ENCODE assay signal across 19 mouse cellular contexts in genomic region chr12:59207000-59207390, GRCm38 (mm10). TPM values are rescaled to one million over a fixed set of nuclear protein-coding genes. Genes with fewer than 3 reads are reported as not detected.
DNase-seq lines count a peak whose midpoint lies in the region; ATAC-seq lines count a peak whose summit lies in the region.
"Had no signal": no experiment of that assay in that cellular context is flagged by ENCODE, and none has a peak within 500 bp of the region (broad histone marks: within the 10 kb centered on the region; RNA-seq: fewer than 3 reads in every experiment).

No protein-coding gene starts in this region.

- no peak overlapping the region for H3K4me2 ChIP-seq in forebrain, embryonic 15.5 days (replicated peaks)
- H3K4me2 ChIP-seq: limb, embryonic 15.5 days; midbrain, embryonic 11.5 days had no signal

- H3K27me3 ChIP-seq in forebrain, embryonic 15.5 days: no peaks in the 10 kb centered on the region
- H3K27me3 ChIP-seq: limb, embryonic 15.5 days had no signal

- peak; percentile 15 for DNase-seq in heart, adult 11 months
- no peak for DNase-seq in heart, adult 8-10 months (ENCODE audit: low spot score)
- no peak for DNase-seq in cerebellum, postnatal 14 days
- DNase-seq in cerebellum, adult 18-20 months: no peak
- DNase-seq: adrenal gland, postnatal 10 days; cerebellum, adult 9-10 months; gastrocnemius, postnatal 36 days; heart, postnatal 14 days; kidney, adult 2 months; kidney, postnatal 25 days; lung, postnatal 10 days; thymus, postnatal 4 days had no signal

- 94% methylated on average over 3 of the region's 3 CpGs for WGBS in forebrain, embryonic 15.5 days

- 0 out of 2 replicates have a peak, but pooled peaks cover 4% of the 10 kb centered on the region for H3K9me3 ChIP-seq in forebrain, embryonic 15.5 days
- H3K9me3 ChIP-seq: limb, embryonic 15.5 days had no signal

- H3K4me1 ChIP-seq in forebrain, embryonic 15.5 days: no peaks in the 10 kb centered on the region
- H3K4me1 ChIP-seq: limb, embryonic 15.5 days had no signal

- no peak overlapping the region for H3K4me3 ChIP-seq in forebrain, embryonic 15.5 days
- H3K4me3 ChIP-seq: limb, embryonic 15.5 days had no signal

- peak; percentile 86 for ATAC-seq in CD4-positive, CD25-positive, alpha-beta regulatory T cell, adult 4 months
- peak; percentile 88 for ATAC-seq in common myeloid progenitor, adult 5-6 weeks (replicated peaks; ENCODE audit: low read depth, poor library complexity, severe bottlenecking)
- ATAC-seq in megakaryocyte-erythroid progenitor cell, adult 5-6 weeks (replicated peaks; ENCODE audit: low FRiP score, low TSS enrichment, poor library complexity, severe bottlenecking): peak; percentile 44; the same call in 1 of the 2 replicates
- ATAC-seq in forebrain, embryonic 15.5 days (replicated peaks): no peak
- ATAC-seq: hindbrain, embryonic 16.5 days had no signal

- peaks cover 38% of the 10 kb centered on the region for H3K36me3 ChIP-seq in forebrain, embryonic 15.5 days

- no peak overlapping the region for H3K27ac ChIP-seq in forebrain, embryonic 15.5 days (replicated peaks)
- H3K27ac ChIP-seq: limb, embryonic 15.5 days had no signal

- no peak overlapping the region for H3K9ac ChIP-seq in forebrain, embryonic 15.5 days (replicated peaks)
- H3K9ac ChIP-seq: limb, embryonic 15.5 days had no signal

RNA-seq across cellular contexts. Expression of gene Fbxo33, which starts 12.5 kb away (rescaled TPM):
- 1 to 10 TPM; 5.0 to 9.9 (median 7.9) TPM for total RNA-seq in heart, adult 8-10 months (2022)
- 10 to 100 TPM; 13.9 to 19.5 TPM for polyA plus RNA-seq in CD4-positive, CD25-positive, alpha-beta regulatory T cell, adult 4 months (2017; shearing (Covaris generic))
- 37.4 and 46.3 TPM in 2 replicates for total RNA-seq in common myeloid progenitor, adult 5-6 weeks (2017)
- total RNA-seq in megakaryocyte-erythroid progenitor cell, adult 5-6 weeks (2014; fragmentation: Nextera tagmentation): 28.1 and 48.0 TPM in 2 replicates
- 44.1 and 45.7 TPM in 2 replicates for total RNA-seq in megakaryocyte-erythroid progenitor cell, adult 5-6 weeks (2017)
- 8.2 and 9.3 TPM in 2 replicates for polyA plus RNA-seq in forebrain, embryonic 15.5 days (2015; fragmentation: Nextera tagmentation; extraction: Ambion mirVana)
